Mouse (Mus musculus) embryonic fibroblast, embryonic 13.5 days (primary cell): ENCODE results near the gene Gpx1.

ENCODE experiments used
- CTCF ChIP-seq: IDR thresholded peaks from 2 replicates; pipeline ENCODE4 v1.5.1; 2011; ENCODE audit warnings: mild to moderate bottlenecking, control low read depth, low read length, moderate library complexity, borderline replicate concordance; ENCODE audit not compliant: insufficient read depth
- POLR2A ChIP-seq: IDR thresholded peaks from 2 replicates; pipeline ENCODE4 v1.6.1; 2011; ENCODE audit warnings: low read depth, mild to moderate bottlenecking, control low read depth, low read length, moderate library complexity

- TF ChIP-seq CTCF (no peak), POLR2A (no peak)
Observed at GRCm38 (mm10) chr9:108347024-108347423, 8.3 kb downstream of the Gpx1 start.
